Mouse (Mus musculus): ENCODE measurements around the gene Sesn1.

DNA sequence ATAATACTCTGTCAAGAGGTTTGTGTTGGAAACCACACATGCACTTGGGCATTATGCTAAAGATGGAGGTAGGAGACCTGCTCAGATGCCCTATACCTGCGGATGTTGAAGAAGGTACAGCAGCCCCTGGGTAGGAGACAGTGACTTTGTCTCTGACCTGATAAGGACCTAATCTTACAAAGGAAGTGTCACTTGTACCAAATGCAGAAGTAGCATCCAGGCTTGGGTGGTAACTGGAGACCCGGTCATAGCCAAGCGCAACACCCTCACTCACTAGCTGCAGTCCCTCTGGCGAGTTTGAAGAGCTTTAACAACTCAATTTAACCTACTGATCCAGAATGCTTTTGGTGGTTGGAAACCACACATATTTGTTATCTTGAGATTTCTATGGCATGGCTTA, 18.0 kb downstream of the Sesn1 start:
- TF ChIP-seq CTCF (IDR thresholded peaks at IDR 0.05; ENCODE audit: extremely low read depth, insufficient read depth, insufficient read length, insufficient replicate concordance) (no peak), POLR2A (IDR thresholded peaks at IDR 0.05; ENCODE audit: low read depth, low read length) (no peak)

Data from spleen, adult 2 months (tissue).